Comparison of ENCODE assay signal across 19 mouse cellular contexts in the genomic region with DNA sequence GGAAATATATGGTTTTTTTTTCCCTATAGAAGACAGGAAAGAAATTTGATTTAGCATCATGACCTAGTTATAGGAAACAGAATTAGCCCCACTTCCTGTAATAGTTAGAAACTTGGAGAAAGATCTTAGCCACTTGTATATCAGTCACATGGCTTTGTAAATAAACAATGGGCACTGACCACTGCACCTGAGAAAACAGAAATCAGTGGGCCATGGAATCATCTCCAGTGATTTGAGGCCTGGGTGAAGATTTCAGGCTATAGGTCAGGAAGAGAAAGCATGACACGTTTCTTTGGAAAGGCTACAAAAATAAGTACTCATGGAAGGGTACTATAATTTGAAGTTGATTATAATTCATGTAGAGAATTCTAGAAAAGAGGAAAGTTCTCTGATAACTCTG.
"Had no signal": no experiment of that assay in that cellular context is flagged by ENCODE, and none has a peak within 500 bp of the region (broad histone marks: within the 10 kb centered on the region; RNA-seq: fewer than 3 reads in every experiment).

No protein-coding gene starts in this region.

- H3K9ac ChIP-seq: lung, embryonic 14.5 days; midbrain, embryonic 12.5 days; neural tube, embryonic 13.5 days; neural tube, embryonic 15.5 days had no signal

- DNase-seq: lung, adult 18-20 months; lung, embryonic 14.5 days; lung, postnatal 10 days; lung, postnatal 4 days; midbrain, embryonic 14.5 days; retina, postnatal 1 day; right cerebral cortex, adult 18-20 months; right cerebral cortex, postnatal 25 days; right cerebral cortex, postnatal 4 days; spleen, adult 18-20 months; thymus, adult 18-20 months; thymus, postnatal 14 days; thymus, postnatal 36 days had no signal

- H3K4me2 ChIP-seq: lung, embryonic 14.5 days; midbrain, embryonic 12.5 days; neural tube, embryonic 13.5 days; neural tube, embryonic 15.5 days had no signal

- H3K27me3 ChIP-seq: midbrain, embryonic 12.5 days; neural tube, embryonic 13.5 days; neural tube, embryonic 15.5 days had no signal

- H3K27ac ChIP-seq: midbrain, embryonic 10.5 days; midbrain, embryonic 12.5 days; neural tube, embryonic 13.5 days; neural tube, embryonic 15.5 days had no signal

- H3K9me3 ChIP-seq: midbrain, embryonic 10.5 days; midbrain, embryonic 12.5 days; neural tube, embryonic 13.5 days; neural tube, embryonic 15.5 days had no signal

- H3K4me1 ChIP-seq: midbrain, embryonic 10.5 days; midbrain, embryonic 12.5 days; neural tube, embryonic 13.5 days; neural tube, embryonic 15.5 days had no signal

- H3K36me3 ChIP-seq: midbrain, embryonic 10.5 days; midbrain, embryonic 12.5 days; neural tube, embryonic 13.5 days; neural tube, embryonic 15.5 days had no signal

- H3K4me3 ChIP-seq: midbrain, embryonic 10.5 days; midbrain, embryonic 12.5 days; myocyte; neural tube, embryonic 13.5 days; neural tube, embryonic 15.5 days had no signal

- ATAC-seq: midbrain, embryonic 16.5 days had no signal
